Mouse (Mus musculus) frontal cortex, postnatal 36 days (tissue): ENCODE results near the gene Foxn1.

Experiments
- DNase-seq, 2 experiments: peaks; one replicate each; pipeline ENCODE4 v3.0.0; 2022; ENCODE audit warnings: low spot score in 2 of 2

Foxn1 gene

DNA sequence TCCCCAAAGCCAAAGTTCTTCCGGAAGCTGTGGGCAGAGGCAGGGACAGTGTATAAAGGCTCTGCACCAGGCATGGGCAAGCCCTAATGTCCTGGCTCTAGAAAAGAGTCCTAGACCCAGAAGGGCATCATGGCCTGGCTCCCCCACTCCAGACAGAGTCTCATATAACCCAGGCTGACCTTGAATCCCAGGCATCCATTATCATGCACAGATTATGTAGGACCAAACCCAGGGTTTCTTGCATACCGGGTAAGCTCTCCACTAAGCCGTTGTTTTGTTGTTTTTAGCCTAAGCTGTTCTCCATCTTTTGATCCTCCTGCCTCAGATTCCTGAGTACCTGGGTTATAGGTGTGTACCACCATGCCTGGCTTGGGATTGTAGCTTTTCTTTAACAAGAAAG, 14.6 kb upstream of the Foxn1 start:
- DNase-seq, result no peak

DNA sequence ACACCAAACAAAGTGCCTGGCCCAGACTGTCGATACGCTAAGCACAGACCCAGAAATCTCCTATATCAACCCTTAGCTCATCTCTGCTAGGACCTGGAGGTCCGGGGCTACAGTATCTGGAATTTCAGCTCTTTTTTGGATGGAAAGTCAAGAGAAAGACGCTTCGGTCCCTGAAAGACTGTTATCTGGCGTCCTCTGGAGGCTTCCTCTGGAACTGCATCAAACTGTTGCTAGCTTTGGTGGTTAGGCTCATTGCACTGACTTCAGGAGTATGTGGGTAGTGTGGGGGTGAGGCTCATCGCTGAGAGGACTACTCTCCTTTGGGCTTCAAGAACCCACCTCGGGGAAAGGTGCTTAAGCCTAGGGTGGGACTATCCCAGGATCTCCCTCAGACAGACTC, 13.3 kb upstream of the Foxn1 start:
- peak; percentile 81 to 85 for DNase-seq

DNA sequence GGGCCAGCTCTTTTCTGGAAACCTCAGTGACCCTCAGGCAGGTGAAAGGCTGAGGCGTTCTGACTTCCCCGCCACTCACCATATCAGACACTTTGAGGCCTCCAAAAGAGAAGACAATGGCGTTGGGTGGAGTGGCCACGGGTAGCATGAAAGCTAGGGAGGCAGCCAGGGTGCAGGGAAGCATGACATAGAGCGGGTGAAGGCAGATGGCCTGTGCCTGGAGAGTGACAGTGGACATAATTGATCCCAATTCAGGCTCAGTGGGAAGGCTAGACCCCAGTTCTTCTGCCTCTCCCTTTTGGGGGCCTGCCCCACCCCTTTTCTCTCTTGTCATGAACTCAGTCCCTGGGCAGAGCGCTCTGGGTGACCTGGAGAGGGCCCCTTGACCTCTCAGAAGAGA, 11.9 kb upstream of the Foxn1 start:
- DNase-seq, result no peak

DNA sequence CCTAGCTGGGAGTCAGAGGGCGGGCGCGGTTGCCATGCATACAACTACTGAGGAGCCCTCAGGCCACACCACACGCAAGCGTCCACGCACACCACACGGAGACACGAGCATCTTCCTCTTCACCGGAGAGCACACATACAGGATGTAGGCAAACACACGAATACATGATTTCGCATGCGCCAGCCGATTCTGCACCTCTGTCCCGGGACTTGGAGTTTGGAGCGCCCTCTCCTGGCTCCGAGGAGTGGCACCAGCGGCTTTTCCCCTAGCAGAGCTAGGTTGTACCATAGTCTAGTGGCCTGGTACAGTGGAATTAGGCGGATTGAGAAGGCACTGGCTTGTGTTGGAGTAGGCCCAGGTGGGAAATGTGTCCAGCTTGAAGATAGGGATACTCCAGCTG, 11.0 kb upstream of the Foxn1 start:
- peak; percentile 21 to 29 for DNase-seq

DNA sequence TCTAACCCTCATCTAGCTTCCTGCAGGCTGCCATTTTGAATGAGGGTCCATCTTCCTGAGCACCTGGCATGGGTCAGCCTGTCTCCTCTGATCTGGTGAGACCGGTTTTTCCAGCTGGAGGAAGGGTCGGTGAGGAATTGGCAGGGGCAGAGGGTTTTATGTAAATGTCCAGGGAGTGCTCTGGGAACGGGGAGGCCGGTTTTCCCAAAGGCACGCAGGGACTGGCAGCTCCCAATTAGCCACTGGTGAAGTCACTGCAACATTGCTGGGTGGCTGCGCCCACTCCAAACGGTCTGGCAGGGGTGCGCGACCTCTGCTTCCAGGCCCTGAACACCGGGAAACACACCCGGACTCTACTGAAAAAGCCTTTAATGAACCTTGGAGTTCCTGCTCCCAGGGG, 10.6 kb upstream of the Foxn1 start:
- DNase-seq, result no peak

DNA sequence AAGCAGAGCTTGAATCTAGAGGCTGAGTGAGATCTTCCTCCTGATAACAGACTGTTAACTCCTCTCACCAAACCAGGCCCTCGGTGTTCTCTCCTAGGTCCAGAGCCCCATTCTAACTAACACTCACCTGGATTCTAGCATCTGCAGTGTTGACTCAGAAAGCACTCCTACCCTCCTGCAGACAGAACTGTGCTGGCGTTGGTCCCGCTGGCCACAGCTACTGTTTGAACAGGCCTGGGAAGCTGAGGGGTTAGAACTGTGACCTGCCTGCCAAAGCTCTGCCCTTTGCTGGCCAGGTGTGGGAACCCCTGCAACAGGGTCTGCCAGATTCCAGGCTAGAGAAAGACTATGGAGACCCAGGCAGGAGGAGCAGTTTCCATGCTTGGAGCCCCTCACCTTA, 6.4 kb upstream of the Foxn1 start:
- no peak for DNase-seq

DNA sequence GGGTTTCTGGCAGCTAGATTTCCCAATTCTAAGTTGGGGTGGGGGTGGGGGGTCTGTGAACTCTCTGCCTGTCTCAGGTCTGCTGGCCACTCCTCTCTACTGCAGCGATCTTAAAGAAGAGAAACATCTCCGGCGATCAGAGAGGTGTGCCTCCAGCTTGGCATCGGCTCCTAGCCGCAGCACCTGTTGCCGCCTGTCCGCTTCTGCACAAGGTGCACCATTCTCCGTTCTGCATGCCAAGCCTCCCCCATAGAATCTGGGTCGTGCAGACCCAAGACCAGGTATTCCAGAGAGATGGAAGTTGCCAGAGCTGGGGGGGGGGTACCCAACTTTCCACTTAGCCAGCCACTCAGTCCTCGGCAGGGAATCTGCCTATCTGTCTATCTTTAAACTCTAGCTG, 582 bp downstream of the Foxn1 start:
- DNase-seq, result no peak

DNA sequence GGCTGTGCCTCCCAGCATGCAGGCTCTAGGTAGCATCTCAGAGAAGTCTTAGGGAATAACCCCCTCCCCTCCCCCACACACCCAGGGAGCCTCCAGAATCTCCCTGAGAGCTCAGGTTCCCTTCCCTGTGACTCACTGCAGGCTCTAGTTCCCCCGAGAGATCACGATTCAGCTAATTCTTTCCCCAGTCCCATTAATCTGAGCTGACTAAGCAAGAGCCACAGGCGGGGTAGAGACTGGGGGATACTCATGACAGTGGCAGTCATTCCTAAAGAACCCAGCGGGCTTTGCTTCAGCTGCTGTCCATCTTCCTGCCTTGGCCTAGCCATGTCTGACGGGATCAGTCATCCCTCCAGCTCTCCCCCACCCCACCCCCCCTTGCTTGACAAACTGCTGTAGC, 3.7 kb downstream of the Foxn1 start:
- DNase-seq, result no peak

DNA sequence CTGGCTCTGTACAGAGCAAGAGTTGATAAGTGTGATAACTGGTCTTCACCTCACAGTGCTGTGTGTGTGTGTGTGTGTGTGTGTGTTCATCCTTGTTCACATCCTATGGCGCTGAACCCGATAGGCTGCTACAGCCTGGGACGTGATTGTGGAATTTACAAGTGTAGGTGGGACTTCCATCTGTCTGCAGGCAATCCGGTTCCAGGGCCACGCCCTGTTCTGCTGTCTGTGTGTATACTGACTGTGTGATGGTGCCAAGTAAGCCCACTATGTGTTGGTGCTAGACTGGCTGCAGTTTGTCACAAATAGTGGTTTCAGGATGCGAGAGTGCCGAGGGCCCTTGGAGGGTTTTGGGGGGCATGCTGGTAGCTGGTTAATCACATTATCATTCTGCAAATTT, 4.1 kb downstream of the Foxn1 start:
- no peak for DNase-seq

DNA sequence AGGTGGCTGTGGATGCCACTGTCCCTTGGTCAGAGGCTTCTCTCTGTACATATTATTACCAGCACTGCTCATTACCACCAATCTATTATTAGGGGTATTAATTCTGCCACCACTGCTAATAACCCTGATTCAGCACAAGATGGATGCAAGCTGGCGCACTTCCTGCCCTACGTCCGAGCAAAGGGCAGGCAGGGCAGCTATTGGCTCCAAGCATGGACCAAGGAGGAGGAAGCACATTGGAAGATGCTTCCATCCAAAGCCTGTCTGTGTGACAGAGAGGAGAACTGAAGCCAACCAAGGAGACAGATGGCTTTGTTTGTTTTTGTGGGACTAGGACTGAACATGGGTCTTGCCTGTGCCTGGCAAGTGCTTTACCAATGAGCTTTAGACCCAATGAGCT, 5.4 kb downstream of the Foxn1 start:
- DNase-seq, result no peak

DNA sequence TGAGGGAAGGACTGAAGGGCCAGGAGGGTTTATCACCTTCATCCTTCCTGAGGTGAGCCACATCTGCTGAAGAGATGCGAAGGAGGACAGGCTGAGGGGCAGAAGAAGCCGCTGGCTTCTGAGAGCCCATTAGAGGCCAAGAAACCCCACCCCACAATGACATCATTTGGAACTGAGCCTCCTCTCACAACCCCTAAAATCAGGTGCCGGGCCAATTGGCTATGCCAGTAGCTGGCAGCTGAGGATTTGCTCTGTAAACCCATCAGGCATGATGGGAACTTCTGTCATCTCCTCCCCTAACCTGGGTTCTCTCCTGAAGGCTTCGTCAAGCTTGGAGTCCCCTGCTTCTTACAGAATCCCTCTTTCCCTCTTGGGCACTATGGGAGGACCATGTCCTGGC, 6.0 kb downstream of the Foxn1 start:
- DNase-seq, result no peak

DNA sequence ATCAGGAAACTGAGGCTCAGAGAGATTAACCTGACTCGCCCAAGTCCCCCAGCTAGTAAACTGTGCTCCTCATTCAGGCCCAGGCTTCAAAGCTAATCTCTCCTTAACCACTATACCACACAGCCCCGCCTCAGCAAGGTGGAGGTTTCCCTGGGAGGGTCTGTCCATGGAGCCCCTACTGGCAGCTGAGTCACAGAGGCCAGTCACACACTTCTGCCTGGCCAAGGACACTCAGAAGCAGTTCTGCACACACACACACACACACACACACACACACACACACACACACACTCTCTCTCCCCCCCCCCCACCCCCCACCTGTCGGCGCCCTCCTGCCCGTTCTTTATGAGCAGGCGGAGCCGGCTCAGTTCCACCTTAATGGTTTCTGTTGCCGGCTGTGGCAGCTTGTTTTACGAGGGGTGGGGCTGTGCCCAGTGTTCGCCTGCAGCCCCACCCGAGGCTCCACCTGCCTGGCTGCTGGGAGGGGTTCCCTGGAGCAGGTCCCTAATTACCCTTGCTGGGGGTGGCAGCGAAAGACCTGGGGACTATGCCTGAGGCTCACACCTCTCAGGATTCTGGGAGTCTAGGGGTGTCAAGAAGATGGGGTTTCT, 8.7 kb downstream of the Foxn1 start:
- no peak for DNase-seq

DNA sequence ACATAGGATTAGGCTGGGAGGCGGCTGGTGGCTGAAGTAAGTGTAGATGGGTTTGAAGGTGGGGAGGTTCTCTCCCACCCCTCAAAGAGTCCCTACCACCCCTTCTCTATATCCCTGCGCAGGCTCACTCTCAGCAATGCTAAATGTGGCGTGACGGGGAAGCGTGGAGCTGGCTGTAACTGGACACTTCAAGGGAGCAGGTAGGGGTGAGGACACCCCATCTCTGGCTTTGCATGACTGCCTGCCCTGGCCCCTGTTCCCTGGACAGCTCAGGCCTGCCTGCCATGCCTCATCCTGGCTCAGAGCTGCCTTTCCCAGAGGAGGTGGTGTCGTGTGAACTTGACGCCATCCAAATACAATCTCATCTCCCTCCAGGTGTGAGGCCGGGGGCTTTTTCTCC, 12.2 kb downstream of the Foxn1 start:
- DNase-seq, result no peak

DNA sequence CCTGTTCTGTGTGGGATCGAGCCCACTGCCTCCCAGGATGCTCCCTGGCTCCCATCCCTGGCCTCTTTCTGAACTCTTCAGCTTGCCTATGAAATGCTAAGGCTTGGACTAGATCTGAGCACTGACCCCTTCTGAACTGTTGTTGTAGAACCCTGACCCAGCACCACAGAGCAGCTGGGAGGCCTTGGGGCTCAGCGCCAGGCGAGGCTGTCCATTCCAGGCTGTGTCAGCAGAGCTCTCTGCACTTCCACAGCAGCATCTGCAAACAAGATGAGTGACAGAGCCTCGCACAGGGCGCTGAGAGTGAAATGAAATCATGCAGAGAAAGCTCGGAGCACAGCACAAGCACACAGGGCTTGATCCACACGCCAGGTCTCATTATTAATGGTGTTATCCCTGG, 13.7 kb downstream of the Foxn1 start:
- no peak for DNase-seq

DNA sequence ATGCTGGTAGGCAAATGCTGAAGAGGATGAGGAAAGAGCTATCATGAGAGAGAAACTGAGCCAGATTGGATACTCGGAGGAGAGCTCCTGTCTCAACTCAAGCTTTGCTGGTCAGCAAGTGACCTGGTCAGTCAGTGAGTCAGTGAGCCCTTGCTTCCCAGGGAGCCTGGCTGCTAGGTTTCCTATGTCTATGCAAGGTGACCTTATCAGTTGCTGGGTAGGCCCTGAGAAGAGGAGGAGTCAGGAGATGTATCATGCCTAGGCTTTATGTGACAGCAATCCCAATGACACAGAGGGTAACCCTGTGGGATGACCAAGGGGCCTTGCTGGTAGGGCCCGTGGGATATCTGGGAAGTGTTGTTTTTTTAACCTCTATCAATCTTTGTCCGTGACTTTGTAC, 14.2 kb downstream of the Foxn1 start:
- no peak for DNase-seq

DNA sequence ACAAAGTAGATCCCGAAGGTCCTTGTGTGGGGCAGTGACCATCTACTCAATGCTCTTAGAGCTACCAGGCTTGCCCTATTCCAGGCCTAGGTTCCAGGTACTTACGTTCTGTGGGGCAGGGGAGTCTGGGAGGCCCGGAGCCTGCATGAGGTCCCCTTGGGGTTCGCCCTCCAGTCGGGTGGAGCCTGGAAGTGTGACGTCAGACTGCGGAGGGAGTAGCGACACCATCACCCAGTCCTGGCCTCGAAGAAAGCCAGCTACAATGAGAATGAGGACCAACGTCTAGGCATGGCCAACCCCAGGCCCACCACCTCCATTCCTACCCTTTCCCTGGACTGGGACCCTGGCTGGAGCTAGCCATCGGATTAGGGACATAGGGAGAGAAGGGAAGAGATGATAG, 14.6 kb downstream of the Foxn1 start:
- DNase-seq, result no peak

DNA sequence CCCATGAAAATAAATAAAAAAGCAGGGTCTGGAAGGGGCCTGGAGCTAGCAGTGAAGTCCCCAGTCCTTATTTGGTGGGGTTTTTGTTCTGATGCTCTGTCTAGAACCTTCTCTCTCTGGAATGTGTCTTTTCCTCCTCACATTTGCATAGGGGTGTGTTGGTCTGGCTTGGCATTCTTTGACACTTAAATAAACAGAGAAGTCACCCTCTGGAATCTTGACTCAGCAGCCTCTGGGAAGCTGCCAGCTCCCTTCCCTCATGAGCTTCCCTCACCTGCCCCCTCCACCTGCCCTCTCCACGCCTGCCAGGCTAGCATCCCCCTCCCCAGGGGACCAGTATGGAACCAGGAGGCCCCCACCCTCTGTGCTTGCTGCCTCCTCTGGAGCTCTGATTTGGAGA, 16.0 kb downstream of the Foxn1 start:
- DNase-seq, result no peak

DNA sequence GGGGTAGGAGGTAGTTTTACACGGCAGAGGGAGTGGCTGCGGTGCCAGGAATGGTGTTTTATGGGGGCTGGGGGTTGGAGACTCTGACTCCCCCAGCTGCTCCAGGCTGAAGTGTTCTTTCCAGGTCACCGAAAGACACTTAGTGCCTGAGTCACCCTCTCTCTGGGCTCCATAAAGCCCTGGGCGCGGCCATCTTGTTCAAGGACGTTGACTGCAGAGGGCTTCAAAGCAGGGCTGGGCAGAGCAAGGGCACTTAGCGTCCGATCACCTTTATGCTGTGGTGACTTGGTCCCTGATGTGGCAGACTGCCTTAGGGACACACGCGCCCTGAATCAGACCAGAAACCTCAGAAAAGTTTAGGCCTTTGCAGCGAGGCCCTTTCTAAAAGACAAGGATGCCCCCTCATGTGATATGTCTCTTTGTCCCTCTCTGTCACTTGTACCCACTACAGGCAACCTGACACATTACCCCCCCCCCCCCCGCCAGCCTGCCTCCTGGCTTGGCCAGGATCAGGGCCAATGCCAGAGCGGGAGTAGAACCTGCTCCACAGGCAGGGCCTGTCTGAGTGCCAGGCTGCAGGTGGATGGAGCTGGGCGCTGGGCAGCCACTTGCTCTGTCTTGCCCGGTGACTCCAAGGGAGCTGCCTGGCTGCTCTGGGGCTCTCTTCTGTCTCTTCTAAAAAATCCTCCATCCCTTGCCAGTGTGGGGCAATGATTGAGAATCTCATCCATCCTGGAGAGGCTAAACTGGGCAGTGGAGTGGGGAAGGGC, 18.7 kb downstream of the Foxn1 start:
- no peak for DNase-seq

DNA sequence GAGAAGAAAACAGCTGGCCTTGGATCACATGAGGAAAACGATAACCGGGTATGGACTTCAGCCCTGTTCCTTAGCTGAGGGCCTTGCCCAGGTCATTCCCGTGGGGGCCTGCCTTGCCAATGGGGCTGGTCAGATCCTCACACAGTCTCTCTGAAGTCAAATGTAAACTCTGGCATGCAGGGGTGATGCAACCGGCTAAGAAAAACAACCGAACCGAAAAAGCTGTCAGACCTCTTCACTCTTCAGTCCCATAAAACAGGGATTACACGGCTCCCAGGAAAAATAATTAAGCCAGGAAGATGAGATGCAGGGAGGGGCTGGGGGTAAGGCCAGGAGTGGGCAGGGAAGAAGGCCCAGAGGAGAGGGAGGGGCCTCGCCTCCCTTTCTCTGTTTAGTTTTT, 22.3 kb downstream of the Foxn1 start:
- DNase-seq, result no peak

DNA sequence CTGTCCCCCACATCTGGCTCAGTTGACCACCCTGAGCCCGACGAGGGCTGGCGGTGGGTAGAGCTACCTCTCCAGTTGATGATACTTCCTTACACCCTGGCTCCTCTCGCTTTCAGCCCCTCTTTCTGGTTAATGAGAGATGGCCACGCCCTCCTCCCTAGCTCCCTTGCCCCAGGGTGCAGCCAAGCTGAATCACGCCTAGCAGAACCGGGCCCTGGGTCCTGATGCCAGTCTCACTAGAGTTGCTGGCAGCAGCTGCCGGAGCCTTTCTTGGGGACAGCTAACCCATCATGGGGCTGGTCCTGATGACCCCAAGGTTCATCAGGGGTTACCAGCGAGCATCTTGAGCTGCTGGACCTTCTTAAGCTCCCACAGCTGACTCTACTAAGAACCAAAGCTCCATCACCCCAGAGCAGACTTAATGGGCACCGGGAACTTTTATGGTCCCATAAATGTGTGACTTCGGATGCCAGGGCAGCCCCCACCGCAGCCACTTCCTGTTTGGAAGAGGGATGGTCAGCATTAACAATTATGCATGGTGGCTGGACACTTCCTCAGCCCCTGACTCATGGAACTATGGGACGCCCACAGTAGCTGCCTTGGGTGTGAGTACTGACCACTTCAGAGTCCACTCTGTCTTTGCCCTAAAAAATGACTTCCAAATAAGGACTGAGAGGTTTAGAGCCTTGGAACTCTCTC, 22.9 kb downstream of the Foxn1 start:
- DNase-seq, result no peak

DNA sequence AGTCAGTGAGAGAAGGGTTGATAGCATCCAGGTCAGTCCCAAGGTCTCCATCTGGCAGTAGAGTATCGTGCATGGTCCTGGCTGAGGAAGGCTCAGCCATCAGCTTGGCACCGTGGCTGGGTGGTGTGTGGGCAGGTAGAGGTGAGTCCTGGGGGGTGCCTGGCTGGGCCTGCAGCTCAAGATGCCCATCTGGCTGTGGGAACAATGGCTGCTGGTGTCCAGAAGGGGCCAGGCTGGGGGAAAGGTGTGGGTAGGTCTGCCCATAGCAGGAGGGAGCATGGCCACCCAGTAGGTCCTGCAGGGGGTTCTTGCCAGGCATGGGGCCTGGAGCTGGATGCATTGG, 25.6 kb downstream of the Foxn1 start:
- no peak for DNase-seq

DNA sequence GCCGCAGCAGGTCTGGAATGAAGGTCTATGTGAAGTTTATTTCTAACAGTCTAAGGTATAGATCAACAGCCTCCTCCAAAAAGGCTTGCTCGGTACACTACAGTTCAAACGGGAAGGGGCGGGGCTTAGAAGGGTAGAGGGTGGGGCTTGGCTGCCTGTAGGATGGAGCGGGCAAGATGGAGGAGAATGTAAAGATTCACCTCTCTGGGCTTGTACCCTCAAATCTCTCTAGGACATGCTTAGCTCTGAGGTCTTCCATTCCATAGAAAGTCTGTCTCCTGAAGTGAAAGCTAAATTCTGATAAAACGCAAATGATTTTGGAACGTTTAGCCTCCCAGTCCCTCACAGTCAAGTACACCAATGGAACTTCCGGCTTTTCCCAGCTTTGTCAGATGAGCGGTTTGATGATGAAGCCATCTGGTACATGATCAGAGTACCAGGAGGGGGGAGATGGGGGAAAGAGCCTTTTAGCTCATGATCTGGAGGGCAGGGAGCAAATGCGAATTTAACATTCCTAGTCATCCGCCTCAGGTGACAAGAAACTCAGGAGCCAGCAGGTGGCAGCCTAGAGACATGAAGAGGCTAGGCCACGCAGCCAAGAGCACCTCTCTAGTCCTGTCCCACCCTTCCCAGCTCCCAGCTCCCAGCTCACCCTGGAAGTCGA, 26.1 kb downstream of the Foxn1 start:
- DNase-seq, result peak; percentile 57 to 76
